Mouse (Mus musculus): ENCODE measurements at regions not wholly inside any gene's neighbourhood (a gene's known extent, or its start where the extent isn't known, plus 50 kb on each side); places are given as distances from the start of the nearest gene placed in this dataset.
A peak's percentile ranks its signal among the peaks of the same experiment; 100 is the strongest.

DNA sequence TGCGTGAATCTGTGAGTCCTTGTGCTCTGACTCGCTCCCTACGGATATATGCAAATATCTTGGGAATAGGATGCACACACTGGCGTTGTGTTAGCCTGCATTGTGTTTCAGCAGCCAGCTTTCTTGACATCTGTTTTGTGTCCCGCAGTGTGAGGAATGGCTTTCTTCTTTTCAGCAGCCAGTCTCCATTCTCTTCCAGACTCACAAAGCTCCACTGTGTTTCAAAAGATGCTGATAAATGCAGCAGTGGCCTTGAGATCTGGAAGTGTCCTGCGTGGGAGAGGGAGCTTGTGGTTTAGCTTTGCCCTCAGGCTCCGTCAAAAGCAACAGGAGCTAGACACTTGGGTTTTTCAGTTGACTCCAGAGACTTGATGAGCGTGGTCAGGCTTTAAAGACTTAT is 188.9 kb upstream of the Fat4 start:
- no peak for DNase-seq (ENCODE audit: low spot score in 2 of 2)

DNA sequence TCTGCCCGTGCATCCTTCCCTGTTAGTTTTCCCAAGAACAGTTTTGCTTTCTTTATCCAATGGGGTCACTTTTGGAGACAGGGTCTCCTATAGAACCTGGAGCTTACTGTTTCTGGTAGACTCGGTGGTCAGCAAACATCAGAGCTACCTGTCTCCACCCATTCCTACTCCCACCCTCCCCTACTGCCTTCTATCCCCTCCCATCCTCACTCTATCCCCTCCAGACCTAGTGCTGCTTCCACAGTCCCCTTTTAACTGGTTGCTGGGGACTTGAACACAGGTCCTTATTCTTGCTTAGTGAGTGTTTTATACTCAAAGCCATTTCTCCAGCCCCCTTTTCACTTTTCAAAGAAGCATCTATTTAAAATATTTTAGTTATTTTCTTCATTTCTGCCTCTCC is 189.4 kb upstream of the Fat4 start:
- no peak for DNase-seq (ENCODE audit: low spot score in 2 of 2)

DNA sequence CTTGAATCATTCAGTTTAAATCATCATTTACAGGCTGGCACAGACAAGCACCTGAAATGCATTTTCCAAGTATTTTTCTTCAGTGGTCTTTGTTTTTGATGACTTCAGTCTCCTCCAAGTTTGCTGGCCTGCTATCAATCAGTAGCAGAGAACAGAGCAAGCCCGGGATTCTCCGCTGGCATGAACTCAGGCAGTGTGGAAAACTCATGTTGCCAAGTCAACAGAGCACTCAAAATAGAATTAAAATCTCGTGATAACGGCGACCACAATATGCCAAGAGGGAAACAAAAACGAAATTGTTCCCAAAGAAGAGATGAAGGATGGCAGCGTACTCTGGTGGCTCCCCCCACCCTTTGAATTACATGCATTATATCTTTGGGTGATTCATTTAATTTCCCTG is 190.9 kb upstream of the Fat4 start:
- DNase-seq (ENCODE audit: low spot score in 2 of 2): peak in 1 of 2 experiments; percentile 18

DNA sequence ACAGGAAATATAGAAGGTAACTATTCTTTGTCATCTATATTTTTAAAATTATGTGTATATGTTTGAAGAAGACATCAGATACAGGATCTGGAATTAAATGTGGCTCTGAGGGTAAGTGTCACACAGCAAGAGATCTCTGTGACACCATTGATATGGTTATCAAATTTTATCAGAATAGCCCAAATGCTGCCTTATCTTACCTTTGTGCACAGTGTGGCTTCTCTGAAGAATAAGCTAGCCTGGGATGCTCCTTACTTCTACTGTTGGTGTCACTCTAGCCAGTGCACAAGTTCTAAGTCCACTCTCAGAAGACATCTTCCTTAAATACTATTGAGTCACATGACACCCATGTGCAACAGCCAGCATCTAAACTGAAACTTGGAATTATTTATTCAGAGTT is 194.0 kb upstream of the Fat4 start:
- DNase-seq (ENCODE audit: low spot score in 2 of 2): no peak

DNA sequence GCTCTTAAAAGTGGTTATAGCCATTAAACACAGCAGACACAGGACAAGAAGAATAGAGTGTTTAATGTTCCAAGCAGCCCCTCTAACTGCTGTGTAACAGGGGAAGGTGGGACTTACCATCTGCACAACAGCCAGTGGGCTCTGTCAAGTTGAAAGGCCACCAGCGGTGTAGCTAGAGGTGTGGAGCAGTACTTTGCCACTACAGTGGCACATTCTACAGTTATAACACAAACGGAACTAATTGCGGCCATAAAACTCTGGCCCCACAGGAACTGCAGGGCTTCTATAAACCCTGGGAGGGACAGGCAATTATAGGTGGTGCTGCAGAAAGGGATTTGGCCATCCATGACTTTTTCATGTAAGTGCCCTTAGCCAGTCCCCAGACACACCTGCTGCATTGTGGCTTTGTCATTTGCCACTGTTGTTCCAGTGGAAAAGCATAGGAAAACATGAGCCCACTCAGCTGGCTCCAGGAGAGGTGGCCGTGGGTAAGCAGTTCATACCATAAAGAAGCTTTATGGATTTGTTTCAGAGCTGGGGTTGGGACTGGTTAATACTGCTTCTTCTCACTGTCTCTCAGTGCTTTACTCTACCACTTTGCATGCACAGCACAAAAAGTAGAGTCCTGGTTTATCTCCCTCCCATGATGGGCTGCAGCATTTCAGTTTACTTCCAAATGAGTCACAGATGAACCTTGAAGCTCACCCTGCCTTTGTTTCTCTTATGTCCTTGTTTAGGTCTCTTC is 199.8 kb upstream of the Ankrd50 start:
- DNase-seq (ENCODE audit: low spot score in 2 of 2): no peak

DNA sequence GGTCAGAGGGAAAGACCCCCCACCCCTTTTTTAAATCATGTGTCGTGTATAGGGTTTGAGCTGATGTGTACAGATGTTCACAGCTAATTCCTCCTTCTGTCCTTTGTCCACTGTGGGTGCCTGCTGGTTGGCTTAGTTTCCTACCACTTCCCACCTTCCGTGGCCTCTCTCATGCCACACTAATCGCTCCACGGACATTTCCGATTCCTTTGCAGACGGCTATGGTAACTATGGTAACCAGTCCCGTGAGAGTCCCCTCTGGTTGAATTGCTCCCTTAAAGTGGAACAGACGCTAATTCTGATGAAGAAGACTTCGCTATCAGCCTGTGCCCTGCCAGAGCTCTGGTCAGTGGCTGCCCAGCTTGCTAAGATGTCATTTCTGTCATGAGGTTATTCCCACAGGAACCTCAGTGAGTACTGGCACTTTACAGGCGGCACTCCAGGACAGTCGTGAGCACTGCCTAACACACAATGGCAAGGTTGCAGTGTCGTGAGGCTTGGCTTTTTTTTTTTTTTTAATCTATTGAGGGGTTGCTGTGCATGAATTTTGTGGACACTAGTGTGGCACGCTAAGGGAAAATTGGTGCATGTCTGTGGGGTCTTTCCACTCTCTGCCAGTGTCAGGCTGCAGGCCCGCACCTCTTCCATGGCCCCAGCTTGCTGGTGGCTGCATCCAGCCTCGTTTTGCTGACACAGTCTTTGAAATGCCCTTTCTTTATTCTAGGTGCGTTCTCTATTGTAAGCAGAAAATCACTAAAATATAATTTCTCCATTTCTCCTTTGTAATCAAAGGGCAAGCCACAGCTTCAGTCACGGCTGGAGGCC is 179.2 kb upstream of the Ankrd50 start:
- DNase-seq (ENCODE audit: low spot score in 2 of 2): no peak

DNA sequence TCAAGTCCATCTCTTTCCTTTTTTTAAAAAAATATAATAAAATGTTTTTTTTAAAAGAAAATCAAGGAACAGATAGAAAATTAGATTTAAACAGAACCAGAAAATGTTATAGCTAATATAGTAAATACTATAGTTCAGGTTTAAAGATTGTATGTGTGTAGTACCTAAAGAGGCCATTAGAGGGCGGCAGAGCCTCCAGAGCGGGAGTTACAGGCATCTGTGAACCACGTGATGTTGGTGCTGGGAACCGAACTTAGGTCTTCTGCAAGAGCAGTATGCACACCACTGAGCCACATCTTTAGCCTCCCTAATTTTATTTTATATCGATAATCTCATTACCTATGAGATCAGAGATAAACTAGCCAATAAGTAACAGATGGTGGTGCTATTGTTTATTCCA is 178.4 kb upstream of the Ankrd50 start:
- no peak for DNase-seq (ENCODE audit: low spot score in 2 of 2)

DNA sequence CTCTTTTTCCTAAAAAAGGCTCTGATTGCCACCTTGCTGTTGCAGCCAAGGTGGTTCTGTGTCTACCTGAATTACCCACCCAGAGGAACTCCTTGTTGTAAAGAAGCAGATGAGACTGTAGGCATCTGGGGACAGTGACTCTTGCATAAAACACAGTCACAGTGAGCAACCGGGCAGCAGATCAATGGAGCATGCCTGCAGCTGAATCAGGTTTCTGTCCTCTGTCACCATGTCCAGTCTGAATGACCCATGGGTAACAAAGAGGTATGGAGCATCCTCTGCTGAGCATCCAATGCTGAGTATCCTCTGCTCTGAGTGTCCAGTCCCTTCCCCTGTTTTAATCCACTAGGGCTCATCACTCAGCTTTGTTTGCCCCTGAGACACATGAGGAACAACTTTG is 172.1 kb upstream of the Ankrd50 start:
- no peak for DNase-seq (ENCODE audit: low spot score in 2 of 2)

DNA sequence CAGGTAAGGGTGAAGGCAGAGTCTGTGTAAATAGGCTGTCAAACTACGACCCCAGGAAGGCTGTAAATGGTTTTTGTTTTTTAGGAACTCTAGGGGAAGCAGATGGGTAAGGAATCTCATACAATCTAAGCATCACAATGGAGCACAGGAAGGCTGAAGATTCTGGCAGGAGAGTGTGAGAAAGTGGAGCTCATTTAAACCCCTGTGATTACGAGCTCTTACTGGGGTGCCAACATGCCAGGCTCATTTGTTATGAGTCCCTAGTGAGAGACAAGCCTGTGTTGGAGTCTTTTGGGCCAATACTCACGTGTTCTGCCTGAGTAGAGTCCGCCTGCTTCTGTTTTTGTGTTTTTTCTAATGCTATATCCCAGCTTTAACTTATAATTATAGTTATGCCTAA is 169.3 kb upstream of the Ankrd50 start:
- no peak for DNase-seq (ENCODE audit: low spot score in 2 of 2)

DNA sequence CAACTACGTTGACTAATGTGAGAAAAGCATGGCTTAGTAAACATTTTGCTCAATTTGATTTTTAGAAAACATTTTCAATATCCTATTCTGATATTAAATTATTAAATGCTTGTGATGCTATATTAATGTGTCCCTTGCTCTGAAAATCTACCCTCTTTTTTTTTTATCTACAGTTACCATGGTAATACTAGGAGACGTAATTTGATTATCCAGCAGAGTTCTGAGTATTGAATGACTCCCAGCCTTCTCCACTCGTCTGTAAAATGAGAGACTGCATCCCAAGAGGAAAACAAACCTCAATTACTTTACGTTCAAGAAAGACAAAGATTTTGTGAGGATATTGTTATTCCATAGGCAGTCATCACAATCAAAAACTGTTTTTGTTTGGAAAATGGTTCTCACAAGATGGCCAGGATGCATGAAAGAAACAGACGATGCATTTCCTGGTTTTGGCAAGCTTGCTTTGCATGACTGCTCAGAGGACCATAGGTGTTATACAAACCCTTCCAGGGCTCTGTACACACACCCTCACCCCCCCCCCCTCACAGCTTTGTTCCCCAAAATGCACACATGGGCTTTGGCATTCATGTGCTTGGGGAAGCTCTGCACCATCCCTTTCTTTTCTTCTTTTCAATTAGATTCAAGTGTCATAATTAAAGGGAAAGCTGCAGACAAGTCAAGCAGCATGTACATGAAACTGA is 168.5 kb upstream of the Ankrd50 start:
- DNase-seq (ENCODE audit: low spot score in 2 of 2): no peak

DNA sequence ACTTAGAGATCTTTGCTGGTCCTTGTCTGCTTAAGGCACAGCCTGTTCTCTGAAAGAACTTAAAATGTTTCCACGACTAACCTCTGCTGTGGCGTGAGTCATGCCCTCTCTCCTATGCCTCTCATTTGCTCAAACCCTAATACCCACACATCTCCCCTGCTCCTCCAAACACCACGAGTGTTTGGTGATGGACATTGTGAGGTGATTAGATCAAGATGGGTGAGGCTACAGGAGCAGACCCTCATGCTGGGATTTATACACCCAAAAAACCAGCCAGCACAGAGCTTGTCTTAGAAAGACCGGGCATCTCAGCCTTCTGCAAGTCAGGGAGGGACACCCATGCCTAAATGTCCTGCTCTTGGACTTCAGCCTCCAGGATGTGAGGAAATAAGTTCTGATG is 165.5 kb upstream of the Ankrd50 start:
- DNase-seq (ENCODE audit: low spot score in 2 of 2): no peak

DNA sequence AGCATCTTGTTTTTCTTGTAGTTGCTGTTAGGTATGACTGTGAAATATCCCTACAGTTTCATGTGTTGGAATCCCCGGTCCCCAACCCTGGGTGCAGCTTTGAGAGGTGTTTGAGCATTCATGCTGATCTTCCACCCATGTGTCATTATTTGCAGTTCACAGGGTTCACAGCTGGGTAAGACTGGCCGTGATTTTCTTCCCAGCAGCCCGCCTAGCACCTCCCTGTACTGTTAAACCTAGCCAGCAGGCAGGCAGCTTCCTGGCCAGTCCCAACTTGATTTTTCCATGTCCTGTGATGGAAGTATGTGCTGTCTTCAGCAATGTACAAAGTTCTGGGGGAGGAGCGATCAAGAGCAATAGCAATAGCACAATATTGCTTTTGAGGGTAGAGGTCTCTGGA is 164.0 kb upstream of the Ankrd50 start:
- DNase-seq (ENCODE audit: low spot score in 2 of 2): no peak

DNA sequence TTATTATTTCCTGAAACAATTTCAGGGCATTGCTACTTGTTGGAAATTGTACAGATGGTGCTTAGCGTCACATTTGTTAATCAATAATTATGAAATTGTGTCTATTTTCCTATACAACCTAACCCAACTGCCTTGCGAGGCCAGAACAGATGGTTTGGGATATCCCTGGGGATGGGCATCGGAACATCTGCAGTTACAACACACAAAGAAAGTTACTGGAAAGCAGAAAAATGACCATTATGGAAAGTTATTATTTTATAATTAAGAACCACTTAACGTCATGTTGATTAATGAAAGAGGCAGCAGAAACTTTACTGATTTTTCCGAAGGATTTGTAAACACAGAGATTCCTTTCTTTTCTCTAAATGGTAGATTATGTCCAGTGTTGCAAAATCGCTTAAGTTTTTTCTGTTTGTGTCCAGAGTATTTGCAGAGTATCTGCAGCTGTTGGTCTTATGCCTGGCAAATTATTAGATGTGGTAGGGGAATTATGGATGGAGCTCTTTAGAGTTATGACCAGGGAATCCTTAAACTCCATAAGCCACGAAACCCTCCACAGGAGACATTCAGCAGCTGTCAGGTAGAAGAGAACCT is 163.2 kb upstream of the Ankrd50 start:
- DNase-seq (ENCODE audit: low spot score in 2 of 2): no peak

DNA sequence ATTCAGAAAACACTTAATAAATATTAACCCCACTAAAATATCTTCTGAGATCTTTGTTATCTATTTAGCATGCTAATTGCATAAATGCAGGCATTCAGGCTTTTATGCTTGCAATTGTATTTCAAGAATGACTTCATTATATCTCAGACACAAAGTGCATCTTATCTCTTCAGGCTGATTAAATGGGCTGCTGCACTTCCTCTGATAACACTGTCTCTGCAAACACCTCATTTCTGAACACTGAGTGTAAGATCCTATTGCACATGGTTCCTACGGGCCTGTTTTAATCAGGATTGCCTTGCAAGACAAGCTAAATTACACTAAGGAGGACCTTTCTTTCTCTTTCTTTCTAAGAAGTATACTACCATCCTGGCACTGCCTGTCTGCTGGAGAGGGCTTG is 157.1 kb upstream of the Ankrd50 start:
- no peak for DNase-seq (ENCODE audit: low spot score in 2 of 2)

DNA sequence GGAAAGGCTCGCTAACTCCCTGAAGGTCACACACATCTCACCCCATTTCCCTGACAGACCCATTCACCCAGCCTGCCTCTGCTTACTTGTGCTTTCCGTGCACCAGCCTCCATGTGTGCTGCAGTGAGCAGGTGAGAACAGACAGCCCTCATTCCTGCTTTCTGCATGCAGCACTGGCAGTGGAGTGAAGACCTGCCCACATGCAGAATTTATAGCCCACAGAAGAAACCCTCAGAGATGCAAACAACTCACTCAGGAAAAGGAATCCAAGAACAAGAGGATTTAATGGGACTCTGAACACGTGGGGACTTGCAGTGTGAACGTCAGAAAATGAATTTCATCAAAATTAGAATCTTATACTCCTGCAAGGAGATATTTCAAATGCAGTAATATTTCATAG is 152.2 kb upstream of the Ankrd50 start:
- no peak for DNase-seq (ENCODE audit: low spot score in 2 of 2)

DNA sequence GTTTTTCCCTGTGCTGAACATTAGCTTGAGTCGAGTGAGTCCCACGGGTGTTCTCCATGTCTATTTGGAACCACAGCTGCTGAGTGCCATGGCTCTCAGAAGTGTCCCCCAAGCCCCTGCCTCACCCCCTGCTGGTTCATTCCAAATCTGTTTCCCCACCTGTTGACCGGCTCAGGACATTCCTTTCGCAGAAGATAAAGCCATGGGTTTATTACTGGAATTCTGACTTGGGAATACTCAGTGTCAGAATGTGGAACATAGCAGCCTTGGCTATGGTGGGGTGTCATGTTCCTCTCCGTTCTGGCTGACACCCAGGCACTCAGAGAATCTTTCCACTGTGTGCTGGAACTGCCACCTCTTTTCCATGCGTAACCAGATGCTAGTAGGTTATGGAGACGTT is 148.7 kb upstream of the Ankrd50 start:
- DNase-seq (ENCODE audit: low spot score in 2 of 2): peak in 1 of 2 experiments; percentile 60

DNA sequence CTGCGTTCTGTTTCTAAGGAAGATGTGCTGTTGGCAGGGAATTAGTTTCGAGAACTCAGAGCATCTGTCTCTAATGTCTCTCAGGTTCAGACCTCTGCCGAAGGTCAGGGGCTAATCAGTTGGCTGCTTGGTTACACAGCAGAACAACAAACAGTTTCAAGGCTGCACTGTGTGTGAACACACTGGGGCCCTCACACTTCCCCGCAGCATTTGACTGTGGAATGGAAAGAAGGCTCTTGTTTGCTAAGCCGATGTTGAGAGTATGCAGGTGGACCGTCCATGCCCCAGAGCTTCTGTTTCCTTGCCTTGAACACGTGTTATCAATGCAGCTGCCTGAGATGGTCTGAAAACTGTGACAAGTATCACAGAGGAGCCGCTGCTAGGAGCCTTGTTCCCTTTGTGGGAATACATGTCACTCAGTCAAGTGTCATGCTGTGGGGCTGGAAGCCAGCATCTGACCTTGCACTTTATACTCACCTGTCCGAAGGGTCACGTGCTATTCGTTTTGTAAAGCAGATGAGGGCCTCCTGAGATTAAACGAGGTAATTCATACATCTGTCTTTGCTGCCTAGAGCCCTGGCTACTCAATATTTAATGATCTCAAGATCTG is 141.0 kb upstream of the Ankrd50 start:
- DNase-seq (ENCODE audit: low spot score in 2 of 2): no peak

DNA sequence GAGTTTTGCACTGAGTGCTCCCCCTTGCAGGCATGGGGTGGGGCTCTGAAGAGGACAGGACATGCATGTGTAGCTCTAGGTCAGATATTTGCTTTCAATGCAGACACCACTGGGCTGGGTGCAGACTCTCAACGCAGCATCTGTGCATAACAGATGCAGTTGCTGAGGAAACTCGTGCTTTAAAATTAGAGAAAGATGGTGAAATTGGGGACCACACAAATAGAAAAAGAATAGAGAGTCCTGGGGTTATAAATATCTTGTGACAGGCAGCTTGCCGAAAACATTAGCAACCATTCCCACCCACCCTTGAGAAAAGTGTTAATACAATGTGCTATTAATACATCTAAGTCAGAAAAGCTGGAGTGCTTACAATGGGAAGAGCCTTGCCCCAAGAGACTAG is 133.3 kb upstream of the Ankrd50 start:
- DNase-seq (ENCODE audit: low spot score in 2 of 2): no peak

DNA sequence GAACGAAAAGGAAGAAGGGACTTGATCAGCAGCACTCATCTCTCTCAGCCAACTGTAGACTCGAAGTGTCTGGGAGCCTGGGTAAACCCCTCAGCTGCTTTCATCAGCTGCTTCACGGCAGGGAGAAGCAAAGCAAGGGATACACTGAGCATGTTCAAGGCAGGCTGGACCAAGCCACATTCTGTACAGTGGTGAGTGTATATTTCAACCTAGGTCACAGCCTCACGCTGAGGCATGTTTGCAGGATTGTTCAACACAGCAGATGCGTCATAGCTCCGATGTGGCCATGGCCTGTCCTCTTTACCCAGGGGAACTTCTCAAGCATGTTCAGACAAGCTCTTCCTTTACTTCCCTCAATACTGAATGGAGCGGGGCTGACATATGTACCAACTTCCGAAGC is 132.6 kb upstream of the Ankrd50 start:
- no peak for DNase-seq (ENCODE audit: low spot score in 2 of 2)

DNA sequence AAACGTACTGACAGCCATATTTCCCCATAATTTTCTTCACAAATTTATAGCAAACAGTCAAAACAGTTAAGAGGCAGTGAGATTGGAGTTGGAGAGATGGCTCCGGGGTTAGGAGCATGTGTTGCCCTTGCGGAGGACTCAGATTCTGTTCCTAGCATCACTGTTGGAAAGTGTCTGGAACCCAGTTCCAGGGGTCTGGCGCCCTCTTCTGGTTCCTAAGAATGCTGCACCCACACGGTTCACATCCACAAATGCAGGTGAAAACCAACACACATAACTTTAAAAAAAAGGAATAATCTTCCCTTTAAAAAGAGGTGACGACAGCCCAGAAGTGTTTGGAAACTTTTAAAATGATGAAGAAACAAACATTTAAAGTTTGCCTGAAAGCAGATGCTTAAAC is 129.1 kb upstream of the Ankrd50 start:
- DNase-seq (ENCODE audit: low spot score in 2 of 2): no peak

DNA sequence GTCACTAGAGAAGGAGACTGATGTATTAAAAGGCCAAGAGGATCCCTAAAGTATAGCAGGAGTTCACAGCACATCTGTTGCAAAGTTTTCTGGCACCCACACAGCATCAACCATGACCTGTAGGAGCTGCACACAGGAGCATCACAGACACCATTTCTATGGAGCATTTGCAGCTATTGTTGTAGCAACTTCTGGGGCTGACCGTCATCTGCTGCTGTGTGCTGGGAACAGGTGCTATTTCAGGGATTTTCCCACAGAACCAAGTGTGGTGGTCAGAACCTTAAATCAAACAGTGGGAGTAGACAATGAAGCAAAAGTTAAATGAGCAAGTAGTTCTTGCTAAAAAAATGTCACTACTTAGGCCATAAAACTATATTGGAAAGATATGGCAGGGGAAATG is 106.9 kb upstream of the Ankrd50 start:
- no peak for DNase-seq (ENCODE audit: low spot score in 2 of 2)
